Mouse (Mus musculus) MEL (cell line): ENCODE measurements around the gene Slc44a4. TPM values are rescaled to one million over a fixed set of nuclear protein-coding genes. Genes with fewer than 3 reads are reported as not detected.

Source experiments
- DNase-seq: peaks from one replicate; pipeline ENCODE4 v3.0.0; 2011; ENCODE audit warnings: low read depth, low spot score
- H3K27ac ChIP-seq: 2 replicates; pipeline ENCODE4 v1.5.1; 2012; ENCODE audit warnings: low read depth, mild to moderate bottlenecking, control low read depth, low read length, moderate library complexity; ENCODE audit not compliant: control insufficient read depth
- H3K27me3 ChIP-seq, 2 experiments: fragments of 150-350 bp in 1 of 2; sonication (generic) in 1 of 2; 2 replicates each; pipeline ENCODE4 v1.6.1; 2012; ENCODE audit warnings: low read length in 2 of 2, mild to moderate bottlenecking in 2 of 2, improper control_type of control experiment in 1 of 2, moderate library complexity in 1 of 2; ENCODE audit not compliant: insufficient read depth in 2 of 2, control insufficient read depth in 1 of 2
- H3K36me3 ChIP-seq, 2 experiments: 2 replicates each; pipeline ENCODE4 v1.6.1; 2012 to 2014; ENCODE audit warnings: low read length in 2 of 2, improper control_type of control experiment in 1 of 2, inconsistent platforms in 1 of 2, mild to moderate bottlenecking in 1 of 2; ENCODE audit not compliant: insufficient read depth in 2 of 2, control insufficient read depth in 1 of 2
- H3K4me1 ChIP-seq, 2 experiments: fragments of 150-350 bp in 1 of 2; sonication (generic) in 1 of 2; 2 replicates each; pipeline ENCODE4 v1.6.1; 2012; ENCODE audit warnings: low read length in 2 of 2, improper control_type of control experiment in 1 of 2, mild to moderate bottlenecking in 1 of 2; ENCODE audit not compliant: insufficient read depth in 2 of 2, control insufficient read depth in 1 of 2
- H3K4me3 ChIP-seq, 2 experiments: fragments of 150-350 bp in 1 of 2; sonication (generic) in 1 of 2; 2 replicates each; pipeline ENCODE4 v1.5.1; 2012; ENCODE audit warnings: low read depth in 2 of 2, low read length in 2 of 2, mild to moderate bottlenecking in 2 of 2, moderate library complexity in 2 of 2, control low read depth in 1 of 2, improper control_type of control experiment in 1 of 2; ENCODE audit not compliant: control insufficient read depth in 1 of 2, insufficient read depth in 1 of 2
- H3K79me2 ChIP-seq: 2 replicates; pipeline ENCODE4 v1.6.1; 2012; ENCODE audit warnings: mild to moderate bottlenecking, low read length, moderate library complexity; ENCODE audit not compliant: control insufficient read depth, poor library complexity, insufficient read depth
- H3K9ac ChIP-seq: 2 replicates; pipeline ENCODE4 v1.6.1; 2012; ENCODE audit warnings: low read depth, mild to moderate bottlenecking, control low read depth, low read length, moderate library complexity; ENCODE audit not compliant: control insufficient read depth, poor library complexity, severe bottlenecking
- H3K9me3 ChIP-seq: fragments of 150-350 bp; sonication (generic); replicated peaks from 2 replicates; pipeline ENCODE4 v1.6.1; 2012; ENCODE audit warnings: mild to moderate bottlenecking, low read length, improper control_type of control experiment, moderate library complexity; ENCODE audit not compliant: insufficient read depth
- CTCF ChIP-seq, 3 experiments: IDR thresholded peaks in 2 of 3; conservative IDR thresholded peaks in 1 of 3; 2 replicates each; pipeline ENCODE4 v1.5.1; 2011 to 2012; ENCODE audit warnings: low read length in 3 of 3, low read depth in 2 of 3, mild to moderate bottlenecking in 2 of 3, improper control_type of control experiment in 1 of 3, inconsistent platforms in 1 of 3, mixed read lengths in 1 of 3, moderate library complexity in 1 of 3; ENCODE audit not compliant: control insufficient read depth in 1 of 3, insufficient read depth in 1 of 3, poor library complexity in 1 of 3, severe bottlenecking in 1 of 3
- E2F4 ChIP-seq: IDR thresholded peaks from 2 replicates; pipeline ENCODE4 v1.6.1; 2011; ENCODE audit warnings: low read depth, low read length, improper control_type of control experiment, borderline replicate concordance
- ELF1 ChIP-seq: IDR thresholded peaks from 2 replicates; pipeline ENCODE4 v1.6.1; 2014; ENCODE audit warnings: low read depth, mild to moderate bottlenecking, inconsistent platforms, low read length, improper control_type of control experiment, moderate library complexity
- GABPA ChIP-seq: IDR thresholded peaks from 2 replicates; pipeline ENCODE4 v1.6.1; 2012; ENCODE audit warnings: low read depth, mild to moderate bottlenecking, inconsistent platforms, low read length, improper control_type of control experiment, moderate library complexity
- GATA1 ChIP-seq: IDR thresholded peaks from 2 replicates; pipeline ENCODE4 v1.6.1; 2011; ENCODE audit warnings: low read depth, low read length, improper control_type of control experiment
- JUND ChIP-seq: IDR thresholded peaks from 2 replicates; pipeline ENCODE4 v1.6.1; 2011; ENCODE audit warnings: low read depth, mild to moderate bottlenecking, improper control_type of control experiment, low read length
- KAT2A ChIP-seq: conservative IDR thresholded peaks from 2 replicates; pipeline ENCODE4 v1.6.1; 2012; ENCODE audit warnings: low read depth, low read length, improper control_type of control experiment, inconsistent platforms
- MAX ChIP-seq: IDR thresholded peaks from 2 replicates; pipeline ENCODE4 v1.6.1; 2011; ENCODE audit warnings: low read length, improper control_type of control experiment
- MYB ChIP-seq: IDR thresholded peaks from 2 replicates; pipeline ENCODE4 v1.6.1; 2011; ENCODE audit warnings: mild to moderate bottlenecking, low read depth, low read length, improper control_type of control experiment
- NELFE ChIP-seq: IDR thresholded peaks from 2 replicates; pipeline ENCODE4 v1.6.1; 2011; ENCODE audit warnings: low read depth, low read length, improper control_type of control experiment
- POLR2AphosphoS2 ChIP-seq: IDR thresholded peaks from 2 replicates; pipeline ENCODE4 v1.6.1; 2011; ENCODE audit warnings: low read length, improper control_type of control experiment
- SMC3 ChIP-seq: IDR thresholded peaks from 2 replicates; pipeline ENCODE4 v1.6.1; 2011; ENCODE audit warnings: low read depth, low read length, improper control_type of control experiment
- TAL1 ChIP-seq: IDR thresholded peaks from 2 replicates; pipeline ENCODE4 v1.6.1; 2012; ENCODE audit warnings: mild to moderate bottlenecking, inconsistent platforms, low read length, moderate library complexity, mixed read lengths
- TCF12 ChIP-seq: IDR thresholded peaks from 2 replicates; pipeline ENCODE4 v1.6.1; 2014; ENCODE audit warnings: low read depth, mild to moderate bottlenecking, inconsistent platforms, low read length, improper control_type of control experiment, moderate library complexity
- USF1 ChIP-seq: IDR thresholded peaks from 2 replicates; pipeline ENCODE4 v1.6.1; 2014; ENCODE audit warnings: low read depth, mild to moderate bottlenecking, inconsistent platforms, low read length, improper control_type of control experiment, moderate library complexity
- ZC3H11A ChIP-seq: IDR thresholded peaks from 2 replicates; pipeline ENCODE4 v1.6.1; 2012; ENCODE audit warnings: low read depth, mild to moderate bottlenecking, inconsistent platforms, low read length, improper control_type of control experiment
- ZKSCAN1 ChIP-seq: IDR thresholded peaks from 2 replicates; pipeline ENCODE4 v1.6.1; 2012; ENCODE audit warnings: low read depth, mild to moderate bottlenecking, inconsistent platforms, low read length, improper control_type of control experiment, moderate library complexity
- polyA plus RNA-seq, 2 experiments: library from polyadenylated mRNA; stranded (reverse) in 1 of 2; unstranded in 1 of 2; fragments of >175 nt in 1 of 2; fragments of >200 nt in 1 of 2; gene quantifications; 2 replicates each; pipeline versions ENCODE4 v1.2.1 to v1.2.4; 2012; ENCODE audit warnings: low replicate concordance in 2 of 2, low read depth in 1 of 2; ENCODE audit not compliant: insufficient read length in 2 of 2, insufficient read depth in 1 of 2, missing spikeins in 1 of 2
- total RNA-seq: library from RNA; depleted of rRNA; stranded (reverse); fragments of 300-350 nt; gene quantifications from 2 replicates; pipeline ENCODE4 v1.2.3, GENCODE M21; 2012; rRNA removed

Gene Slc44a4
- total and polyA plus RNA-seq, 3 experiments = 0.06 to 0.12 TPM; not detected in 1

GRCm38 (mm10) chr17:34978239-34978638 is 64.0 kb downstream of the Slc44a4 start:
- TF ChIP-seq ZKSCAN1 (no peak), ELF1 (no peak), SMC3 (no peak), E2F4 (no peak), GABPA (no peak), NELFE (no peak), KAT2A (no peak), USF1 (no peak), JUND (no peak), ZC3H11A (no peak), TCF12 (no peak)
- no peaks in the 10 kb centered on the region for H3K9me3 ChIP-seq

GRCm38 (mm10) chr17:34979631-34980030 is 65.4 kb downstream of the Slc44a4 start:
- H3K79me2 ChIP-seq = peaks cover 30% of the 10 kb centered on the region
- H3K9ac ChIP-seq = no peak overlapping the region
- no peak overlapping the region for H3K27ac ChIP-seq
- no peaks in the 10 kb centered on the region for H3K27me3 ChIP-seq
- H3K4me3 ChIP-seq = no peak overlapping the region
- no peak for DNase-seq
- H3K4me1 ChIP-seq = no peaks in the 10 kb centered on the region; a peak in 1 of 4 replicates
- H3K36me3 ChIP-seq = peaks cover 0 to 6% of the 10 kb centered on the region in 2 experiments; a peak in 2 of 4 replicates
- TF ChIP-seq CTCF (IDR thresholded peaks at IDR 0.05 in 2 of 3, conservative IDR thresholded peaks at IDR 0.05 in 1 of 3; ENCODE audit: control insufficient read depth in 1 of 3, insufficient read depth in 1 of 3, low read depth in 2 of 3, low read length in 3 of 3, poor library complexity in 1 of 3, severe bottlenecking in 1 of 3) (no peak), POLR2AphosphoS2 (no peak), GATA1 (no peak), MAX (no peak), SMC3 (no peak), MYB (no peak), TAL1 (no peak)
- no peaks in the 10 kb centered on the region for H3K9me3 ChIP-seq

More at GRCm38 (mm10) chr17:34978239-34978638, 64.0 kb downstream of the Slc44a4 start:
- Histone ChIP-seq H3K27ac (no peak overlapping the region), H3K4me3 (no peak overlapping the region), H3K79me2 (peaks cover 20% of the 10 kb centered on the region), H3K9ac (no peak overlapping the region), H3K4me1 (no peaks in the 10 kb centered on the region), H3K27me3 (no peaks in the 10 kb centered on the region), H3K36me3 (peaks cover 0 to 6% of the 10 kb centered on the region in 2 experiments; a peak in 2 of 4 replicates)
- no peak for DNase-seq

Other genes starting within 250 kb of the Slc44a4 start
Only the 30 nearest of the 37 such genes appear.
- 0.08 TPM in 1 of 2 replicates, not detected in the other for gene C4b, start 170.6 kb upstream of the Slc44a4 start, total RNA-seq
- gene C4b, start 170.6 kb upstream of the Slc44a4 start, polyA plus RNA-seq = under 1 TPM in 1 of 2 experiments, not detected in 1; 0.24 TPM
- not detected in 2 replicates for gene Cyp21a1, start 109.9 kb upstream of the Slc44a4 start, total RNA-seq
- gene Cyp21a1, start 109.9 kb upstream of the Slc44a4 start, polyA plus RNA-seq = not detected
- 33.6 and 43.3 TPM in 2 replicates for gene Stk19, start 77.5 kb upstream of the Slc44a4 start, total RNA-seq
- gene Stk19, start 77.5 kb upstream of the Slc44a4 start, polyA plus RNA-seq = 10 to 100 TPM in 1 of 2 experiments, not detected in 1; 56.5 TPM
- gene Dxo, start 77.4 kb upstream of the Slc44a4 start, total RNA-seq = 15.2 and 18.0 TPM in 2 replicates
- gene Dxo, start 77.4 kb upstream of the Slc44a4 start, polyA plus RNA-seq = 10 to 100 TPM in 1 of 2 experiments, not detected in 1; 39.7 TPM
- 29.6 and 34.9 TPM in 2 replicates for gene Skiv2l, start 64.3 kb upstream of the Slc44a4 start, total RNA-seq
- gene Skiv2l, start 64.3 kb upstream of the Slc44a4 start, polyA plus RNA-seq = 10 to 100 TPM in 1 of 2 experiments, not detected in 1; 47.0 TPM
- gene Nelfe, start 64.1 kb upstream of the Slc44a4 start, total RNA-seq = 58.8 and 67.6 TPM in 2 replicates
- 100 to 1,000 TPM in 1 of 2 experiments, not detected in 1; 192 TPM for gene Nelfe, start 64.1 kb upstream of the Slc44a4 start, polyA plus RNA-seq
- 0.19 and 0.20 TPM in 2 replicates for gene Cfb, start 51.9 kb upstream of the Slc44a4 start, total RNA-seq
- 1 to 10 TPM in 1 of 2 experiments, not detected in 1; 3.1 TPM for gene Cfb, start 51.9 kb upstream of the Slc44a4 start, polyA plus RNA-seq
- gene Zbtb12, start 35.0 kb upstream of the Slc44a4 start, total RNA-seq = 6.6 and 7.6 TPM in 2 replicates
- gene Zbtb12, start 35.0 kb upstream of the Slc44a4 start, polyA plus RNA-seq = 10 to 100 TPM in 1 of 2 experiments, not detected in 1; 24.3 TPM
- not detected in 2 replicates for gene Gm20547, start 32.4 kb upstream of the Slc44a4 start, total RNA-seq
- gene Gm20547, start 32.4 kb upstream of the Slc44a4 start, polyA plus RNA-seq = under 1 TPM in 1 of 2 experiments, not detected in 1; 0.03 TPM
- 1.6 and 2.2 TPM in 2 replicates for gene C2, start 16.2 kb upstream of the Slc44a4 start, total RNA-seq
- gene C2, start 16.2 kb upstream of the Slc44a4 start, polyA plus RNA-seq = 1 to 10 TPM in 1 of 2 experiments, not detected in 1; 9.4 TPM
- gene Ehmt2, start 16.0 kb upstream of the Slc44a4 start, total RNA-seq = 66.6 and 67.4 TPM in 2 replicates
- 100 to 1,000 TPM in 1 of 2 experiments, not detected in 1; 113 TPM for gene Ehmt2, start 16.0 kb upstream of the Slc44a4 start, polyA plus RNA-seq
- gene Neu1, start 16.8 kb downstream of the Slc44a4 start, total RNA-seq = 6.5 and 7.0 TPM in 2 replicates
- gene Neu1, start 16.8 kb downstream of the Slc44a4 start, polyA plus RNA-seq = 1 to 10 TPM in 1 of 2 experiments, not detected in 1; 7.9 TPM
- 0.04 TPM in 1 of 2 replicates, not detected in the other for gene Hspa1b, start 44.8 kb downstream of the Slc44a4 start, total RNA-seq
- not detected for gene Hspa1b, start 44.8 kb downstream of the Slc44a4 start, polyA plus RNA-seq
- gene Gm20481, start 55.4 kb downstream of the Slc44a4 start, total RNA-seq = not detected in 2 replicates
- gene Gm20481, start 55.4 kb downstream of the Slc44a4 start, polyA plus RNA-seq = not detected
- 0.07 TPM in 1 of 2 replicates, not detected in the other for gene Hspa1a, start 57.7 kb downstream of the Slc44a4 start, total RNA-seq
- not detected for gene Hspa1a, start 57.7 kb downstream of the Slc44a4 start, polyA plus RNA-seq
- gene Hspa1l, start 58.2 kb downstream of the Slc44a4 start, total RNA-seq = 0.07 and 0.15 TPM in 2 replicates
- 1 to 10 TPM in 1 of 2 experiments, not detected in 1; 1.6 TPM for gene Hspa1l, start 58.2 kb downstream of the Slc44a4 start, polyA plus RNA-seq
- gene Lsm2, start 67.4 kb downstream of the Slc44a4 start, total RNA-seq = 50.6 and 57.9 TPM in 2 replicates
- 100 to 1,000 TPM in 1 of 2 experiments, not detected in 1; 180 TPM for gene Lsm2, start 67.4 kb downstream of the Slc44a4 start, polyA plus RNA-seq
- gene Vars, start 86.5 kb downstream of the Slc44a4 start, total RNA-seq = 149 and 158 TPM in 2 replicates
- 100 to 1,000 TPM in 1 of 2 experiments, not detected in 1; 251 TPM for gene Vars, start 86.5 kb downstream of the Slc44a4 start, polyA plus RNA-seq
- gene Vwa7, start 102.1 kb downstream of the Slc44a4 start, total RNA-seq = 9.7 and 10.4 TPM in 2 replicates
- 1 to 10 TPM in 1 of 2 experiments, not detected in 1; 9.8 TPM for gene Vwa7, start 102.1 kb downstream of the Slc44a4 start, polyA plus RNA-seq
- 161 and 164 TPM in 2 replicates for gene Sapcd1, start 113.5 kb downstream of the Slc44a4 start, total RNA-seq
- 100 to 1,000 TPM in 1 of 2 experiments, not detected in 1; 124 TPM for gene Sapcd1, start 113.5 kb downstream of the Slc44a4 start, polyA plus RNA-seq
- 17.9 and 26.3 TPM in 2 replicates for gene Msh5, start 132.3 kb downstream of the Slc44a4 start, total RNA-seq
- 10 to 100 TPM in 1 of 2 experiments, not detected in 1; 29.0 TPM for gene Msh5, start 132.3 kb downstream of the Slc44a4 start, polyA plus RNA-seq
- 285 and 333 TPM in 2 replicates for gene Clic1, start 135.5 kb downstream of the Slc44a4 start, total RNA-seq
- 100 to 1,000 TPM; 309 to 335 TPM for gene Clic1, start 135.5 kb downstream of the Slc44a4 start, polyA plus RNA-seq
- 9.9 and 11.1 TPM in 2 replicates for gene Ddah2, start 144.6 kb downstream of the Slc44a4 start, total RNA-seq
- 1 to 10 TPM in 1 of 2 experiments, not detected in 1; 8.6 TPM for gene Ddah2, start 144.6 kb downstream of the Slc44a4 start, polyA plus RNA-seq
- gene Ly6g6c, start 150.9 kb downstream of the Slc44a4 start, total RNA-seq = not detected in 2 replicates
- gene Ly6g6c, start 150.9 kb downstream of the Slc44a4 start, polyA plus RNA-seq = under 1 TPM in 1 of 2 experiments, not detected in 1; 0.24 TPM
- not detected in 2 replicates for gene Mpig6b, start 151.7 kb downstream of the Slc44a4 start, total RNA-seq
- gene Mpig6b, start 151.7 kb downstream of the Slc44a4 start, polyA plus RNA-seq = not detected
- gene Ly6g6e, start 162.4 kb downstream of the Slc44a4 start, total RNA-seq = 0.23 TPM in 1 of 2 replicates, not detected in the other
- not detected for gene Ly6g6e, start 162.4 kb downstream of the Slc44a4 start, polyA plus RNA-seq
- 2.1 and 5.5 TPM in 2 replicates for gene Ly6g6d, start 163.6 kb downstream of the Slc44a4 start, total RNA-seq
- 1 to 10 TPM in 1 of 2 experiments, not detected in 1; 4.4 TPM for gene Ly6g6d, start 163.6 kb downstream of the Slc44a4 start, polyA plus RNA-seq
- gene Ly6g6f, start 171.1 kb downstream of the Slc44a4 start, total RNA-seq = 1.4 and 3.0 TPM in 2 replicates
- gene Ly6g6f, start 171.1 kb downstream of the Slc44a4 start, polyA plus RNA-seq = under 1 TPM in 1 of 2 experiments, not detected in 1; 0.88 TPM
- 86.9 and 126 TPM in 2 replicates for gene Abhd16a, start 174.8 kb downstream of the Slc44a4 start, total RNA-seq
- gene Abhd16a, start 174.8 kb downstream of the Slc44a4 start, polyA plus RNA-seq = 10 to 100 TPM in 1 of 2 experiments, not detected in 1; 96.1 TPM
- not detected in 2 replicates for gene Ly6g5c, start 193.8 kb downstream of the Slc44a4 start, total RNA-seq
- not detected for gene Ly6g5c, start 193.8 kb downstream of the Slc44a4 start, polyA plus RNA-seq